Mouse (Mus musculus): Measurements from ENCODE around the gene Sfn.

GRCm38 (mm10) chr4:133607284-133607683, 5.3 kb upstream of the Sfn start:
- TF ChIP-seq EP300 (IDR thresholded peaks at IDR 0.05; ENCODE audit: low read depth): no peak
- TF ChIP-seq CTCF (IDR thresholded peaks at IDR 0.05; ENCODE audit: low read depth): no peak
